Mouse (Mus musculus) C2C12 (cell line): ENCODE data around the gene Chsy1.

Experiments used
- CEBPB ChIP-seq: IDR thresholded peaks from one replicate; pipeline ENCODE4 v1.6.1; 2011; ENCODE audit warnings: low read depth, mild to moderate bottlenecking, control low read depth, moderate library complexity
- CTCF ChIP-seq: IDR thresholded peaks from one replicate; pipeline ENCODE4 v1.5.1; 2011; ENCODE audit not compliant: control insufficient read depth, insufficient read depth, insufficient read length
- FOSL1 ChIP-seq: IDR thresholded peaks from one replicate; pipeline ENCODE4 v1.8.0; 2011; ENCODE audit warnings: mild to moderate bottlenecking, low read length; ENCODE audit not compliant: poor library complexity, insufficient read depth, severe bottlenecking
- MAX ChIP-seq: IDR thresholded peaks from one replicate; pipeline ENCODE4 v1.6.1; 2011; ENCODE audit warnings: mild to moderate bottlenecking, control low read depth
- USF1 ChIP-seq: IDR thresholded peaks from one replicate; pipeline ENCODE4 v1.6.1; 2011; ENCODE audit warnings: low read depth, mild to moderate bottlenecking, control low read depth, moderate library complexity

- TF ChIP-seq CTCF (no peak), USF1 (no peak), MAX (no peak), CEBPB (no peak), FOSL1 (no peak)
Measured at GRCm38 (mm10) chr7:66110636-66111112, 1.4 kb downstream of the Chsy1 start.
